Mouse (Mus musculus) E14TG2a.4 (cell line): ENCODE measurements at regions not wholly inside any gene's neighbourhood (a gene's known extent, or its start where the extent isn't known, plus 50 kb on each side); places are given as distances from the start of the nearest gene placed in this dataset.
A peak's percentile ranks its signal among the peaks of the same experiment; 100 is the strongest.

Experiments
- H3K27me3 ChIP-seq: 2 replicates; pipeline ENCODE4 v1.6.1; 2014; ENCODE audit warnings: low read length, control low read depth; ENCODE audit not compliant: insufficient read depth
- H3K36me3 ChIP-seq: 2 replicates; pipeline ENCODE4 v1.6.1; 2014; ENCODE audit warnings: low read length, control low read depth; ENCODE audit not compliant: insufficient read depth
- H3K4me1 ChIP-seq: replicated peaks from 2 replicates; pipeline ENCODE4 v1.6.1; 2014; ENCODE audit warnings: low read depth, low read length, control low read depth
- H3K4me3 ChIP-seq: replicated peaks from 2 replicates; pipeline ENCODE4 v1.5.1; 2014; ENCODE audit warnings: mild to moderate bottlenecking, low read length
- H3K9me3 ChIP-seq: 2 replicates; pipeline ENCODE4 v1.6.1; 2014; ENCODE audit warnings: low read length, control low read depth
- CTCF ChIP-seq: conservative IDR thresholded peaks from 2 replicates; pipeline ENCODE4 v1.5.1; 2014; ENCODE audit warnings: low read length
- NANOG ChIP-seq: IDR thresholded peaks from 2 replicates; pipeline ENCODE4 v1.6.1; 2014; ENCODE audit warnings: borderline replicate concordance, low read length, mixed read lengths
- POU5F1 ChIP-seq: IDR thresholded peaks from 2 replicates; pipeline ENCODE4 v1.6.1; 2014; ENCODE audit warnings: low read length, borderline replicate concordance

DNA sequence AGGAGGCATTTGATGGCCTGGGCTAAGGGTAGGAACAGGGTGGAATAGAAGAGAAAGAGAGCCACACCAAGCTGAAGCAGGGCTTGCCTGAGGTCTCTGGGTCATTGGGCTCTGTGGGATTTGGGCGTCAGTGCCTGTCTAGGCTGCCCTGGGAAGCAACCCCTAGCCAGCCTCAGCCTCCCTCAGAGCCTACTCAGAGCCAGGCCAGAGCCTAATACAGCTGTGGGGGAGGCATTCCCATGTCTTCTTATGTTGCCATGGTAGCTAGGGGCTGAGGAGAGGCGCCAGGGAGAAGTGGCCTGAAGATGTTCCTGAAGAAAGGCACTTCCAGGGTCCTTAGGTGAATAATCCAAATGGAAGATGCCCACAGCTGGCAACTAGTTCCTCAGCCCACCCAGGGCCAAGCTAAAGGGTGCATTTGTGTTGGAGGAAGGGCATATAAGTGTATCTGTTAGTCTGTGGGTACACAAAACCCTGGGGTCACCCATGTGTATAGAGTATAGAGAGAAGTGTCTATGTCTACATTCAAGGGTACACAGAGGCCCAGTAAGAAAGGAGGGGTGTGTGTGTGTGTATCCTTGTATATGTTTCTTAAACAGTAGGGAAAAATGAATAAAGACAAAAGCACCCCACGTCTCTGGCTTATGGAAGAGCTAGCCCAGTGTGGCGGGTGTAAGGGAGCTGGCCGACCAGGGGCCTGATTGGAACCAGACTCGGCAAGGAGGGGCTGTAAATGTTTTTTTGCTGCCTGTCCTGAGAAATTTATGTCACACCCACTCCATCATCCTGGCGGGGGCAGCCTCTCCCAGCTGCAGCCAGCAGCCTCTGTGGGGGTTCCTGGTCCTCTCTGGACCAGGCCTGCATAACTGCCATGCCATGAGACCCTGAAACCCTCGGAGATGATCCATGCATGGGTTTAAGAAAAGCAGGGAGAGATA is 134.2 kb downstream of the Pja1 start:
- no peaks in the 10 kb centered on the region for H3K36me3 ChIP-seq
- H3K4me1 ChIP-seq, result peaks cover 76% of the 10 kb centered on the region

GRCm38 (mm10) chrX:99335886-99336589 is 135.0 kb downstream of the Pja1 start:
- no peaks in the 10 kb centered on the region for H3K27me3 ChIP-seq
- H3K9me3 ChIP-seq, result no peaks in the 10 kb centered on the region
- peaks cover 85% of the 10 kb centered on the region for H3K4me1 ChIP-seq
- no peak overlapping the region for H3K4me3 ChIP-seq
- TF ChIP-seq NANOG (no peak), CTCF (no peak), POU5F1 (no peak)
- H3K36me3 ChIP-seq, result no peaks in the 10 kb centered on the region

More for the DNA sequence above, 134.2 kb downstream of the Pja1 start:
- Histone ChIP-seq H3K27me3 (no peaks in the 10 kb centered on the region), H3K9me3 (no peaks in the 10 kb centered on the region), H3K4me3 (no peak overlapping the region)
- TF ChIP-seq POU5F1 (no peak), CTCF (no peak), NANOG (no peak)

GRCm38 (mm10) chrX:99332457-99332770 is 138.7 kb downstream of the Pja1 start:
- Histone ChIP-seq H3K36me3 (no peaks in the 10 kb centered on the region), H3K27me3 (no peaks in the 10 kb centered on the region), H3K4me3 (no peak overlapping the region), H3K9me3 (no peaks in the 10 kb centered on the region), H3K4me1 (peaks cover 89% of the 10 kb centered on the region)
- no peak for TF ChIP-seq NANOG
- TF ChIP-seq POU5F1, result no peak
- TF ChIP-seq CTCF, result no peak

DNA sequence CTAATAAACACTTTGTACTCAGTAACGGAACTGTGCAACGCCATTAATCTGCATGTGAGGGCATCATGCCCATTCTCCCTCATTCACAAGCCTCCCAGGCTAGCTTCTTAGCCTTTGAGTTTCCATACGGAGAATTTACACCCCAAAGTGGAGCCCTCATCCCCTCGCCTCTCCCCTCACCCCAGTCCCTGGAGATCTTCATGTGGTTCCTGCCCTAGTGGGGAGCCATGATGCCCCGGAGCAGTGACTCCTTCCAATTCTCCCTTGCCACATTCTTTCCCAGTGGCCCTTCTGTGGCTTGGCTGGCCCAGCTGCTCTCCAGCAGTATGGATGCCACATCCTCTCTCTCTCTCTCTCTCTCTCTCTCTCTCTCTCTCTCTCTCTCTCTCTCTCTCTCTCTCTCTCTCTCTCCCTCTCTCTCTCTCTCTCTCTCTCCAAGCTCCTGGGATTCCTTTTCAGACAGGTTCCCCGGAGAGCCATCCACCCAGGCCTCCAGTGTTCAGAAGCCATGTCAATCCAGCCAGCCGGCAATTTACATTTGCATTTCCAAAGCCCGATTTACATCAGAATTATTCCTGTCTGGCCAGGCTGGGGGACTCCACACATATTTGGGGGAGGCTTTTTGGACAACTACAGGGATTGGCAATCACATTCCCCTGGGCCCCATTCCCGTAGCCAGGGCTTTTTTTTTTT is 139.2 kb downstream of the Pja1 start:
- no peaks in the 10 kb centered on the region for H3K36me3 ChIP-seq
- no peak overlapping the region for H3K4me3 ChIP-seq
- no peaks in the 10 kb centered on the region for H3K27me3 ChIP-seq
- TF ChIP-seq NANOG (0 out of 2 replicates have a peak, but pooled peaks have one; percentile 8), CTCF (no peak)
- H3K9me3 ChIP-seq, result no peaks in the 10 kb centered on the region
- H3K4me1 ChIP-seq, result peaks cover 89% of the 10 kb centered on the region

DNA sequence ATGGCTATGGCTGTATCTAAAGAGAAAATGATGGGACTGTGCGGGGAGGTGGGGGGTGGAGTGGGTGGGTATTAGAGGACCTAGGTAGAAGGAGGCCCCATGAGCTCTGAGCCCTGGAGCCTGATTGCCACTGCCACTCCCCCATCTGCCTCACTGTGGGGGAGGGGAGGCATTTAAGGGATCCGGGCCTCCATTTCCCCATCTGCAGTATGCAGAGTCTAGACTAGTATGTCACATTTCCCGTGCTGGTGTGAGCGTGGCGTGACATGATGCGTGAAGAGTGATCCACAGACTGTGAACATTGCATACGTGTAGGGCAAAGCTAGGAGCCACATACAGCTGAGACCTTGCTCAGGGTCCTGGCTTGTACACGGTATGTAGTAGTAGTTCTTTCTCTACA is 140.7 kb downstream of the Pja1 start:
- H3K36me3 ChIP-seq, result no peaks in the 10 kb centered on the region
- no peaks in the 10 kb centered on the region for H3K27me3 ChIP-seq
- TF ChIP-seq CTCF, result no peak
- TF ChIP-seq POU5F1, result no peak
- TF ChIP-seq NANOG, result no peak
- H3K9me3 ChIP-seq, result no peaks in the 10 kb centered on the region
- no peak overlapping the region for H3K4me3 ChIP-seq
- peaks cover 88% of the 10 kb centered on the region for H3K4me1 ChIP-seq

DNA sequence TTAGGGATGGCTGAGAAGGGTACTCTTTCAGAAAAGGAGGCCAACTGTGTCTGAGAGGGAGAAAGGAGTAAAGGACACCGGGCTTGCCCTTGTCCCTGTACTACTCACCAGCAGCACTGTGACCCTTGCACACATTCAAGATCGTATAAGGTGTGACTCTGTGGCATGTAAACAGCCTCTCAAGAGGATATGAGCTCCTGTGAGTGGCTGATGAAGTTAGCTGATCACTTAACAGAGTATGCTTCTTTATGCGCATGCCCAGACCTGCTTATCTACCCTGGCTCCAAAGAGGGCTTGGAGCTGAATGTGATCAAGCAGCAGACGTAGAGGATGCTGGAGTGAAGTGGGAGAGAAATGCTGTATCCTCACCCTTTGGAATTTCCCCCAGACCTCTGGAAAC is 142.5 kb downstream of the Pja1 start:
- Histone ChIP-seq H3K4me1 (peaks cover 76% of the 10 kb centered on the region), H3K27me3 (peaks cover 3% of the 10 kb centered on the region; the same call in 1 of the 2 replicates), H3K4me3 (no peak overlapping the region), H3K36me3 (no peaks in the 10 kb centered on the region), H3K9me3 (no peaks in the 10 kb centered on the region)
- no peak for TF ChIP-seq POU5F1
- no peak for TF ChIP-seq CTCF
- TF ChIP-seq NANOG, result no peak

DNA sequence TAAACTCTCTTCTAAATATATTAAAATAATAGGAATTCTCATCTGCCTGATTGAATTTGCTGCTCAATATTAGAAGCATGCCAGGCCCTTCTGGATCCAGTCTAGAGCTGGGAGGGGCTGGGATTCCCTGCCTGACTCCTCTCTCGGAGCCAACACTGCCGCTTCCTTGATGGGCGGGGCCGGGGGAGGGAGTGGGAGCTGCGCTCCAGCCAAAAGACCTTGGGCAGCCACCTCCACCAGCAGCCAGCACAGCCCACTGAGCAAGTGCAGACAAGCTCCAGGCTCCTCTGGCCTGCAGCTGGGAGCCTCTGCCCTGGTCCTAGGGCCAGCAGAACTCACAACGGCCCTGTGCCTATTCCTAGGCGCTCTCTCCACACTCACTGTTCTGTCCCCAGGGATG is 144.9 kb downstream of the Pja1 start:
- H3K9me3 ChIP-seq, result no peaks in the 10 kb centered on the region

DNA sequence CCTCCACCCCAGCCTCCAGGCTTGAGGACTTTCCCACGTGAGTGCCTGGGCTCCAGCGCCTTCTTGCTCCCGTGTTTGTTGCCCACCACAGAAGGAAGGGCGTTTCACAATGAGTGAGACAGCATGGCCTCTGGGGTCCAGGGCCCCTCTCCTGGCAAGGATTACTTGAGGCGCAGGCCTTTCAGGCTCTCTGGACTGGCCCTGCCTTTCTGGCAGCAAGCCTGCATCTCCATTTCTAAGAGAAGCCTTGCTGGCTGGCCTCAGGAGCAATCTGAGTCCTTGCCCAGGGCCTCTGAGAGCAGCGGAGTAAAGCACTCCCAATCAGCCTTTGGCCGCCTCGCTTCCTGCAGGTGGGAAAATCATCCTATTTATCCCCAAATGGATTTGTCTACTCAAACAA is 145.6 kb downstream of the Pja1 start:
- Histone ChIP-seq H3K4me1 (peaks cover 71% of the 10 kb centered on the region), H3K9me3 (no peaks in the 10 kb centered on the region), H3K36me3 (no peaks in the 10 kb centered on the region), H3K27me3 (peaks cover 3% of the 10 kb centered on the region; the same call in 1 of the 2 replicates), H3K4me3 (no peak overlapping the region)
- TF ChIP-seq POU5F1 (no peak), NANOG (no peak), CTCF (no peak)

More for the DNA sequence above, 144.9 kb downstream of the Pja1 start:
- Histone ChIP-seq H3K4me3 (no peak overlapping the region), H3K27me3 (peaks cover 3% of the 10 kb centered on the region; the same call in 1 of the 2 replicates), H3K4me1 (peaks cover 77% of the 10 kb centered on the region), H3K36me3 (no peaks in the 10 kb centered on the region)
- TF ChIP-seq NANOG (no peak), POU5F1 (no peak), CTCF (no peak)
